Mouse (Mus musculus) limb, embryonic 13.5 days (tissue): ENCODE measurements around the gene Kdm4d. TPM values are rescaled to one million over a fixed set of nuclear protein-coding genes. Genes with fewer than 3 reads are reported as not detected.

Experiments used
- ATAC-seq: fragments of 200-750 bp; cut with Nextera tagmentation; 2 replicates; pipeline ENCODE4 v1.8.0; 2017; ENCODE audit warnings: low read depth, moderate number of reproducible peaks, moderate TSS enrichment; ENCODE audit not compliant: low FRiP score
- H3K27ac ChIP-seq: fragments of 300-500 bp; sonication (generic); 2 replicates; pipeline ENCODE4 v1.5.1; 2015; ENCODE audit warnings: inconsistent platforms, mild to moderate bottlenecking, moderate library complexity
- H3K27me3 ChIP-seq: fragments of 300-500 bp; sonication (generic); 2 replicates; pipeline ENCODE4 v1.6.1; 2015; ENCODE audit warnings: mild to moderate bottlenecking, inconsistent platforms
- H3K36me3 ChIP-seq: fragments of 300-500 bp; sonication (generic); 2 replicates; pipeline ENCODE4 v1.6.1; 2015; ENCODE audit warnings: inconsistent platforms, mild to moderate bottlenecking, moderate library complexity
- H3K4me1 ChIP-seq: fragments of 300-500 bp; sonication (generic); 2 replicates; pipeline ENCODE4 v1.6.1; 2015; ENCODE audit warnings: inconsistent platforms
- H3K4me2 ChIP-seq: fragments of 300-500 bp; sonication (generic); replicated peaks from 2 replicates; pipeline ENCODE4 v1.6.1; 2015; ENCODE audit warnings: inconsistent platforms, mild to moderate bottlenecking, moderate library complexity
- H3K4me3 ChIP-seq: fragments of 300-500 bp; sonication (generic); 2 replicates; pipeline ENCODE4 v1.5.1; 2015; ENCODE audit warnings: moderate library complexity, mild to moderate bottlenecking, inconsistent platforms
- H3K9ac ChIP-seq: fragments of 300-500 bp; sonication (generic); 2 replicates; pipeline ENCODE4 v1.6.1; 2015; ENCODE audit warnings: mild to moderate bottlenecking, inconsistent platforms
- H3K9me3 ChIP-seq: fragments of 300-500 bp; sonication (generic); 2 replicates; pipeline ENCODE4 v1.6.1; 2016; ENCODE audit warnings: inconsistent platforms
- whole genome bisulfite sequencing: fragments of 180-500 bp; shearing (Covaris S2); methylation state at CpG from one replicate; pipeline ENCODE4 v1.1.7; 2015; 5-methylcytosine and 5-hydroxymethylcytosine counted together
- polyA plus RNA-seq: library from polyadenylated mRNA; unstranded; fragments of >200 nt; fragmentation: Nextera tagmentation; extraction: Ambion mirVana; gene quantifications from 2 replicates; pipeline ENCODE4 v1.2.1, GENCODE M21; 2015

Gene Kdm4d
- 0.42 and 0.55 TPM in 2 replicates for polyA plus RNA-seq

DNA sequence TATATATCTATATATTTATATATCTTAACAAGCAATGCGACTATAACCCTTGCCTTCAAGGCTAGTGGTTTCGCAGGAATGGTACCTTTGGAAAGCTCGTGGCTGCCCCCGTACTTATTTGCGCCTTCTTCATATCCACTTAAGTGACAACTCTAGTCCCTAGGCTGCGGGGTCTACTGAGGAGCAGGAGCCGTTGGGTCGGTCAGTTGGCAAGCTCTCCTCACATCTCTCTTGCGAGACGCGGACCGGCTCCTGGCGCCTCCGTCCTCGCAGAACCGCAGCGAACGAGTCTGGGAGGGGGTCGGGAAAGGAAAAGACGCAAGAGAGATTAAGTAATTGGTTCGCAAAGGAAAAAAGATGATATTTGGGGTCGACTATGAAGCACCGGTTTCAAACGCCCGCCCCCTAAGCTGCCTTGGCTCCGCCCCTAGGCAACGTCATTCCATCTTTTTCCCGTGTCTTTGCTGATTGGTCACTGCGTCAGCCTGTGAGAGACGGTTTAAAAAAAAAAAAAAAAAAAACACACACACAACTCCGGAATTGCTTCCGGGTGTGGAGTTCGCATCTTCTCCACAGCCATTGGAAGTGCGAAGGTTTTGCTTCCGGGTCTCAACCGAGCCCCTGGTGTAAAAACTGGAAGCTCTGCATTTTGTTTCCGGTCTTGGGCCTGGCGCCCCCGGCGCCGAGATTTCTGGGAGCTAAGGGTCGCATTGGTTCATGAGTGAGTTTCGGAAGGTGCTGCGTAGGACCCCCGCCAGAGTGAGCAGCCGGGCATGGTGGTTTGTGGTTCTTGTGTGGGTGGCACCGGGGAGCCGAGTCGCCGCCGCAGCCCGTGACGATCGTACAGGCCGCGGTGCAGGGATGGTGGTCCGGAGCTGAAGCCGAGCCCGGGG lies at the start of gene Kdm4d, which contains the start of gene Cwc15:
Kdm4d (minus strand) TSS at position 460 of the 893 bp plus-strand sequence.
Cwc15 (plus strand) TSS at position 595 of the 893 bp plus-strand sequence.
- Histone ChIP-seq H3K4me1 (peaks cover 10% of the 10 kb centered on the region), H3K4me3 (peak within 1 kb of the TSS; percentile 87), H3K9ac (peak within 1 kb of the TSS; percentile 85), H3K27ac (peak within 1 kb of the TSS; percentile 84), H3K9me3 (no peaks in the 10 kb centered on the region), H3K4me2 (peak within 1 kb of the TSS; percentile 81), H3K27me3 (no peaks in the 10 kb centered on the region), H3K36me3 (peaks cover 32% of the 10 kb centered on the region)
- WGBS = under 1% methylated on average over 59 of the region's 59 CpGs
- ATAC-seq = peak; percentile 100

DNA sequence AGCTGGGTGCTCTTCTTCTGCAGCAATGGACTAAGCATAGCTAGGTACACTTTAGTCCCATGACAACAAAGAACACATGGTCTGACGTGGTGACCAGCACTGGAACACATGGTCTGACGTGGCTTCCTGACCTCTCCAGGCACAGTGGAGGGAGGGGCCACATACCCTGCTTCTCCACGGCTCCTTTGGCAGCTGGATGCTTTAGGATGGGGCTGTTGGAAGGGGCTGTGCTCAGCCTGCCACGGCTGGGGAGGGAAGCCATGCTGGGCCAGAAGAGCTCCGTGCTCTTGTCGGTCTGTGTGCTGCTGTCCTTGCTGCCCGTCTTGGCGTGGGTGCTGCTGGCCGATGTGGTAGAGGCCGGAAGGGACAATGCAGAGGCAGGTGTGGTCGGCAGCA lies 48.1 kb upstream of the Kdm4d start:
- Histone ChIP-seq H3K9me3 (no peaks in the 10 kb centered on the region), H3K9ac (no peak overlapping the region), H3K4me2 (no peak overlapping the region), H3K4me3 (no peak overlapping the region), H3K27me3 (no peaks in the 10 kb centered on the region), H3K36me3 (peaks cover 92% of the 10 kb centered on the region), H3K4me1 (no peaks in the 10 kb centered on the region), H3K27ac (0 out of 2 replicates have a peak overlapping the region, but pooled peaks have one; percentile 0)
- 55% methylated on average over 11 of the region's 11 CpGs for WGBS
- no peak for ATAC-seq

DNA sequence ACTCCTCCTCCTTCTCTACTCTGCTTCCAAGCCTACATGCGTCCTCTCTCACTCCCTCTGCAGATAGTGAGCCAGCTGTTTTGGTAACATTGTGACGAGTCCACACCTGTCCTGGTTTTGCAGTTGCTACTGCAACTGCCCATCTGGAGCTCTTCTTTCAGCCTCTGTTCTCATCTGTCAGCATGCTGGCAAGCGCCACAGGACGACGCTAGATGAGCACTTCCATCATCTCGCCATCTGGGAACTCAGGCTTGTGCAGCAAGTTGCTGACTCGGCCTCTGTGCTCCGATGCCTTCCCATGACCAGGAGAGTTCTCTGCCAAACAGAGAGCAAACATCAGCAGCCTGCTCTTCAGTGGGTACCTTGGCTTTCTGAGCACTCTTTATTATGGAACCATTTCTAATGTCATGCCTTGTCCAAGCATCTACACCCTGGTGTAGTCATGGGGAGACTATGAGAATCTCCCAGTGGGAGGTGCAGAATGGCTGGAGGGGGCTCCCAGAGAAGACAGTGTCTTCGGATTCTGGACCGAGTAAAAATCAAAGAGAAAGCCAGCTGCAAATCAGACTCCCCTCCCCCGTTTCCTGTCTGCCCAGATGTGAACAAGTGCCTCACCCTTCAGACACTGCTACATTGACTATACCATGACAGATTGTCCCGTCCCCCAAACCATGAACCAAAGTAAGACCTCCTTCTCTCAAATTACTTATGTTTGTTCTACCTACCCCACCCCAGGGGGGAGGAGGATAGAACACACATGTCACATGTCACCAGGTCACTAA lies 47.5 kb upstream of the Kdm4d start:
- Histone ChIP-seq H3K27ac (0 out of 2 replicates have a peak overlapping the region, but pooled peaks have one; percentile 0), H3K27me3 (no peaks in the 10 kb centered on the region), H3K36me3 (peaks cover 90% of the 10 kb centered on the region), H3K4me3 (no peak overlapping the region), H3K4me1 (no peaks in the 10 kb centered on the region), H3K9me3 (no peaks in the 10 kb centered on the region), H3K9ac (no peak overlapping the region), H3K4me2 (no peak overlapping the region)
- no peak; the same call in 1 of the 2 replicates for ATAC-seq
- 51% methylated on average over 12 of the region's 12 CpGs for WGBS

DNA sequence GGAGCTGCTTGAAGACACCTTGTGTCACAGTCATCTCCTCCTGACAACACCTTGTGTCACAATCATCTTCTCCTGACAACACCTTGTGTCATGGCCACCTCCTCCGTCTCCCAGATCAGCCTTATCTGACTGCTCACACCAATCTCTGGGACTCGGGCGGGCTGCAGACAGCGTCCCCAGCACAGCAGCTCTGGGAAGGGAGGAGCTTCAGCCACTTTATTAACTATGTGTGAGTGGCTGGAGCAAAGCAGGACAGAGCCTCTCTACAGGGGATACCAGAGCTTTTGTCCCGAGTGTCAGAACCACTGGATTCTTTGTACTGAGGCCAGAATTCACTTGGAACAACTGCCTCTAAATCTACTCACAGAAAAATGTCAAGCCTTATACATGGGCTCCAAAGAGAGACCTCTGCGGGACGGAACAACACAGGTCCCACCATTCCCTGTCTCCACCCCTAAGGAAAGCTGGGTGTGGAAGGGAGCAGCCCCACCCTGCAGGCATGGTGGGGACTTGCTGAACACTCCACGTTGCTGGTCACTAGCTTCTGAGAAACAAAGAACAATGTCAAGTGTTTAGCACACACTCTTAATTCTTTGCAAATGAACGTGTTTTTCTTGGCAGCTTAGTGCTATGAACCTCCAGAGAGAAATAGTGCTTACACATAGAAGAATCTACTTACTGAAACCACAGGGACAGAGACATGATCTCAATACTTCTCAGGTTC lies 43.9 kb upstream of the Kdm4d start:
- no peak for ATAC-seq
- no peaks in the 10 kb centered on the region for H3K4me1 ChIP-seq
- 0 out of 2 replicates have a peak overlapping the region, but pooled peaks have one; percentile 6 for H3K27ac ChIP-seq
- no peaks in the 10 kb centered on the region for H3K27me3 ChIP-seq
- no peaks in the 10 kb centered on the region for H3K9me3 ChIP-seq
- no peak overlapping the region for H3K4me2 ChIP-seq
- H3K9ac ChIP-seq = no peak overlapping the region
- peaks cover 94% of the 10 kb centered on the region for H3K36me3 ChIP-seq
- H3K4me3 ChIP-seq = no peak overlapping the region
- 71% methylated on average over 9 of the region's 9 CpGs for WGBS

DNA sequence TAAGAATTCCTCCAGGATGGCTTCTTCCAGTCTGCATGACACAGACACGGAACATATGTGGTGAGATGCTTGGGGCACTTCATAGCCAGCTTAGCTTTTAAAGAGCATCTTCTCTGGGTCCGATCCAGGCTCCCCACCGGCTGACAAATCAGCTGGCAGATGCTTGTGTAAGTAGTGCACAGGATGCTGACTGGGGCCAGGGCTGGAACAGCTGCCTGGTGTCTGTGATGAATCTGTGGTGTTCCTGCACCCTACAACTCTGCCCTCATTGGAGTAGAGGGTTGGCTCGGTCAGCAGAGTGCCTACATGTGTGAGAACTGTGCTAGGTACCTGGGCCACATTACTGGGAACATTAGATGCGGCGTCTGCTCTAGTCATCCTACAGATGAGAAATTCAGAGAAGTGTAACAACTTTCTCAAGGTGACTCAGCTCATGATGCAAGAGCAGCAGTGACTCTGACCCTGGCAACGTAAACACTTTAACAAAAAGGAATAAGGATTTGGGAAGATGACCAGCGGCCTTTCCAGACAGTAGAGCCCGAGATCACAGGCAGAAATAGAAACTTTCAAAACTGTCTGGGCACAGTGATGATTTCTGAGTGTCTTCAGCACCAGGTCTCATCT lies 34.7 kb upstream of the Kdm4d start:
- no peak overlapping the region for H3K4me2 ChIP-seq
- no peaks in the 10 kb centered on the region for H3K4me1 ChIP-seq
- peaks cover 16% of the 10 kb centered on the region for H3K36me3 ChIP-seq
- ATAC-seq = no peak
- no peaks in the 10 kb centered on the region for H3K27me3 ChIP-seq
- no peak overlapping the region for H3K9ac ChIP-seq
- no peak overlapping the region for H3K27ac ChIP-seq
- no peak overlapping the region for H3K4me3 ChIP-seq
- 85% methylated on average over 9 of the region's 9 CpGs for WGBS
- 0 out of 2 replicates have a peak, but pooled peaks cover 5% of the 10 kb centered on the region for H3K9me3 ChIP-seq

DNA sequence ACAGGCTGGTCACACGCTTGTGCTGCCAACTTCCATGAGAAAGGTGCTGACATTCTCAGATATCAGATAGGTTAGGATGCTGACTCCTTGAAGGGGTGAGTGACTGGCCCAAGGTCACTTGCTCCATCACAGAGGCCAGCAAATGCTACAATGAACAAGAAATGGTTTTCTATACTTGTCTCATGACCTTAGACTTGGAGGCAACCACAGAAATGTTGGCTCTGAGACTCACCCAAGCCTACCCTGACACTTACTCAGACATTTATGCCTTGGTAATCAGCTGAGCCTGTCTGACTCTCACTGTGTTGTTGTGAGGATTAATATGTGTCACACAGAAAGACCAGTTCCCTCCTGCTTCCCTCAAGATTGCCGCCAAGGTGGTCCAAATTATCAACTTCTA lies 33.4 kb upstream of the Kdm4d start:
- Histone ChIP-seq H3K4me2 (no peak overlapping the region), H3K9me3 (0 out of 2 replicates have a peak, but pooled peaks cover under 1% of the 10 kb centered on the region), H3K4me1 (no peaks in the 10 kb centered on the region), H3K36me3 (peaks cover 3% of the 10 kb centered on the region; the same call in 1 of the 2 replicates), H3K27me3 (no peaks in the 10 kb centered on the region), H3K9ac (no peak overlapping the region), H3K4me3 (no peak overlapping the region), H3K27ac (no peak overlapping the region)
- WGBS = 91% methylated on average over 2 of the region's 2 CpGs
- no peak for ATAC-seq

DNA sequence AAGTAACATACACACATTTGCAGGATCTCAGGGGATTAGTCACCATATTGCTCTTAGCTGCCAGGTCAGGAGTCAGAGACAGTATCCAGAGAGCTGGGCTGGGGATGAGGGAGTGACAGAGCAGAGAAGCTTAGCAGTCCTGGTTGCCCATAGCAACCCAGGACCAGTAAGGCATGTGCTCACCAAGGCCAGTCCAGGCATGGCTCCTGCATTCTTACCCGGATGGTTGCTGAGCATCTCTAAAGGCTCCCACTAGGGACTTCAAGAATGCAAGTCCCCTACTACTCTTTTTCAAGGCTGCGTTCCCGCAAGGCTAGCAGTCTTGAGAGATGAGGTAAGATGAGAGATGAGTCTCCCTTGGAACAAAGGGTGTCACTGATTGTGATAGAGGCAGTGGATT lies 32.0 kb upstream of the Kdm4d start:
- 72% methylated on average over 3 of the region's 3 CpGs for WGBS
- Histone ChIP-seq H3K27me3 (no peaks in the 10 kb centered on the region), H3K36me3 (no peaks in the 10 kb centered on the region), H3K4me2 (no peak overlapping the region), H3K4me3 (no peak overlapping the region), H3K27ac (no peak overlapping the region), H3K4me1 (no peaks in the 10 kb centered on the region), H3K9ac (no peak overlapping the region), H3K9me3 (no peaks in the 10 kb centered on the region)
- ATAC-seq = peak; percentile 44; the same call in 1 of the 2 replicates

DNA sequence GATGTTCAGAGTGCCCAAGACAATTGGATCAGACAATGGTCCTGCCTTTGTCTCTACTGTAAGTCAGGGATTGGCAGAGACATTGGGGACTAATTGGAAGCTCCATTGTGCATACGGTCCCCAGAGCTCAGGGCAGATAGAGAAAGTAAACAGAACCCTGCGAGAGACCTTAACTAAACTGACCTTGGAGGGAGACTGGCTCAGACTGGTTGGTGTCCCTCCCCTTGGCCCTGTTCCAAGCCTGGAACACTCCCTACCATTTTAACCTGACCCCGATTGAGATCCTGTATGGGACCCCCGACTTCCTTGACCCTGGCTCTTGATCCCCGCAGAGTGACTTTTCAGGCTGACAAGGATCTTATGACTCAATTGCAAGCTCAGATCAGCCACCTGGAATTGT lies 29.7 kb upstream of the Kdm4d start:
- H3K27me3 ChIP-seq = no peaks in the 10 kb centered on the region
- H3K4me3 ChIP-seq = no peak overlapping the region
- H3K4me1 ChIP-seq = no peaks in the 10 kb centered on the region

DNA sequence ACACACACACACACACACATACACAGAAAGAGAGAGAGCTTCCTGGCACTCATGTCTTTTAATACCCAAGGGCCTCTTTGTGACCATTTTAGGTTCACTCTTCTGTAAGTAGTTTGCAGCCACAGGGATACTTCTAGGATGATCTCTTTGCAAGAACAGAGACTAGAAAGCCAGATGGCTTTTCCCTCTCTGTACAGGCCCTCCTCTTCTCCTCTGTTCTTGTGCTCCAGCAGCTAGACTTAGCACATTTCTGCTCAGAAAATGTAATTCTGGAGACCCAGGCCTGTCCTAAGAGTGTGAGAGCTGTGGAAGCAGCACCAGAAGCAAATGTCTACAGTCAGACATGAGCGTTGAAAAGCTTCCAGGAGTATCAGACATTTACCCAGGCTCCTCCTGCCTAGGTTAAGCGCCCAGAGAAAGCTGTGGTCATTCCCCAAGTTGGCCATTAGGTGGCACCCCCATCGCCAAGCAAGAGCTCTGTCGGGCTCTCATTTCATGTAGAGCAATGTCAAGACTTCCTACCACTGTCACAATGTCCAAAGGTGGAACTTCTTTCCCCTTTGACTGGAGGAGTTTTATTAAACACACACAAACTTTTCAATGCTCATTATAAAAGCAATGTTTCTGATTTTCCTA lies 23.2 kb upstream of the Kdm4d start:
- WGBS = 8% methylated on average over 4 of the region's 4 CpGs
- Histone ChIP-seq H3K9me3 (no peaks in the 10 kb centered on the region), H3K4me2 (no peak overlapping the region), H3K4me1 (no peaks in the 10 kb centered on the region), H3K36me3 (no peaks in the 10 kb centered on the region), H3K4me3 (no peak overlapping the region), H3K27me3 (no peaks in the 10 kb centered on the region), H3K27ac (no peak overlapping the region), H3K9ac (no peak overlapping the region)
- ATAC-seq = peak; percentile 67

More for the DNA sequence above, 29.7 kb upstream of the Kdm4d start:
- no peak overlapping the region for H3K9ac ChIP-seq
- no peak overlapping the region for H3K27ac ChIP-seq
- no peak overlapping the region for H3K4me2 ChIP-seq
- WGBS = 81% methylated on average over 5 of the region's 5 CpGs
- ATAC-seq = no peak
- H3K9me3 ChIP-seq = no peaks in the 10 kb centered on the region
- no peaks in the 10 kb centered on the region for H3K36me3 ChIP-seq

DNA sequence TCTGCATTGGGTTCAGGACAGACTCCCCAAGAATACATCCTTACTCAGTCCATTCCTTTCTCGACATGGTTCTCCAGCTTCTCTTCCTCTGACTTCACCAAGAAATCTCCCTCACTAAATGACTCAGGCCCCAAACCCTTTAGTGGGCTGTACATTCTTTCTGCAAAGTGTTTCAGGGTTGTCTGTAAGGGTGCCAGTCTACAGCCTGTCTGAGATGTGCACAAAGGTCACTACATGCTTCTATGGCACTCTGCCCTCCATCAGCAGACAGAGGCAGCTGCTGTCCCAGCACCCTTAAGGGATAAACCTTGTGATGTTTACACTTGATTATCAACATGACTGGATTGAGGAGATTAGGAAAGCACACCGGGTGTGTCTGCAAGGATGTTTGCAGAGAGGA lies 21.4 kb upstream of the Kdm4d start:
- Histone ChIP-seq H3K27ac (no peak overlapping the region), H3K36me3 (no peaks in the 10 kb centered on the region), H3K4me3 (no peak overlapping the region), H3K9ac (no peak overlapping the region), H3K27me3 (no peaks in the 10 kb centered on the region), H3K4me1 (no peaks in the 10 kb centered on the region), H3K4me2 (no peak overlapping the region), H3K9me3 (no peaks in the 10 kb centered on the region)
- WGBS = 55% methylated on average over 2 of the region's 2 CpGs
- ATAC-seq = no peak
